Mouse (Mus musculus): Measurements from ENCODE around the gene Etv6. TPM values are rescaled to one million over a fixed set of nuclear protein-coding genes. Genes with fewer than 3 reads are reported as not detected.

Etv6 gene
- polyA plus RNA-seq, 1 experiment, result 25.8 TPM

GRCm38 (mm10) chr6:134095582-134095981 is 60.1 kb downstream of the Etv6 start:
- Histone ChIP-seq H3K27ac (ENCODE audit: insufficient read depth, low read length) (no peak overlapping the region), H3K4me1 (ENCODE audit: control insufficient read depth, insufficient read depth, low read length) (peaks cover 26% of the 10 kb centered on the region), H3K4me3 (ENCODE audit: insufficient read depth, low read length) (no peak overlapping the region)
- TF ChIP-seq CTCF (IDR thresholded peaks at IDR 0.05; ENCODE audit: borderline replicate concordance, insufficient read depth, low read length) (no peak), POLR2A (IDR thresholded peaks at IDR 0.05; ENCODE audit: low read depth, low read length) (no peak)

- TF ChIP-seq POLR2A (IDR thresholded peaks at IDR 0.05; ENCODE audit: low read depth, low read length) (no peak), CTCF (IDR thresholded peaks at IDR 0.05; ENCODE audit: borderline replicate concordance, insufficient read depth, low read length) (no peak)
- Histone ChIP-seq H3K4me1 (ENCODE audit: control insufficient read depth, insufficient read depth, low read length) (peaks cover 17% of the 10 kb centered on the region), H3K27ac (ENCODE audit: insufficient read depth, low read length) (no peak overlapping the region), H3K4me3 (ENCODE audit: insufficient read depth, low read length) (no peak overlapping the region)
These were observed 64.7 kb downstream of the Etv6 start for GRCm38 (mm10) chr6:134099976-134100743.

- no peak overlapping the region for H3K4me3 ChIP-seq (ENCODE audit: insufficient read depth, low read length)
- TF ChIP-seq POLR2A (IDR thresholded peaks at IDR 0.05; ENCODE audit: low read depth, low read length) (no peak), CTCF (IDR thresholded peaks at IDR 0.05; ENCODE audit: borderline replicate concordance, insufficient read depth, low read length) (no peak)
- H3K4me1 ChIP-seq (ENCODE audit: control insufficient read depth, insufficient read depth, low read length), result peaks cover 8% of the 10 kb centered on the region
- no peak overlapping the region for H3K27ac ChIP-seq (ENCODE audit: insufficient read depth, low read length)
These were observed 66.9 kb downstream of the Etv6 start for GRCm38 (mm10) chr6:134102396-134102795.

- no peak for TF ChIP-seq POLR2A (IDR thresholded peaks at IDR 0.05; ENCODE audit: low read depth, low read length)
- no peak for TF ChIP-seq CTCF (IDR thresholded peaks at IDR 0.05; ENCODE audit: borderline replicate concordance, insufficient read depth, low read length)
- Histone ChIP-seq H3K4me1 (ENCODE audit: control insufficient read depth, insufficient read depth, low read length) (peaks cover 8% of the 10 kb centered on the region; the same call in 1 of the 2 replicates), H3K27ac (ENCODE audit: insufficient read depth, low read length) (no peak overlapping the region), H3K4me3 (ENCODE audit: insufficient read depth, low read length) (no peak overlapping the region)
These were observed 68.0 kb downstream of the Etv6 start for GRCm38 (mm10) chr6:134103519-134103918.

- peaks cover 4% of the 10 kb centered on the region; the same call in 1 of the 2 replicates for H3K4me1 ChIP-seq (ENCODE audit: control insufficient read depth, insufficient read depth, low read length)
- no peak for TF ChIP-seq POLR2A (IDR thresholded peaks at IDR 0.05; ENCODE audit: low read depth, low read length)
- TF ChIP-seq CTCF (IDR thresholded peaks at IDR 0.05; ENCODE audit: borderline replicate concordance, insufficient read depth, low read length), result no peak
- H3K4me3 ChIP-seq (ENCODE audit: insufficient read depth, low read length), result no peak overlapping the region
- no peak overlapping the region for H3K27ac ChIP-seq (ENCODE audit: insufficient read depth, low read length)
These were observed 70.2 kb downstream of the Etv6 start for GRCm38 (mm10) chr6:134105514-134106201.

- H3K4me1 ChIP-seq (ENCODE audit: control insufficient read depth, insufficient read depth, low read length), result peaks cover 4% of the 10 kb centered on the region; the same call in 1 of the 2 replicates
- no peak overlapping the region for H3K4me3 ChIP-seq (ENCODE audit: insufficient read depth, low read length)
- TF ChIP-seq CTCF (IDR thresholded peaks at IDR 0.05; ENCODE audit: borderline replicate concordance, insufficient read depth, low read length), result no peak
- TF ChIP-seq POLR2A (IDR thresholded peaks at IDR 0.05; ENCODE audit: low read depth, low read length), result no peak
- H3K27ac ChIP-seq (ENCODE audit: insufficient read depth, low read length), result no peak overlapping the region
These were observed 72.2 kb downstream of the Etv6 start for GRCm38 (mm10) chr6:134107696-134108095.

- TF ChIP-seq POLR2A (IDR thresholded peaks at IDR 0.05; ENCODE audit: low read depth, low read length) (no peak), CTCF (IDR thresholded peaks at IDR 0.05; ENCODE audit: borderline replicate concordance, insufficient read depth, low read length) (no peak)
These were observed 74.2 kb downstream of the Etv6 start for GRCm38 (mm10) chr6:134109675-134110074.

GRCm38 (mm10) chr6:134110206-134110605 is 74.7 kb downstream of the Etv6 start:
- no peak overlapping the region for H3K4me3 ChIP-seq (ENCODE audit: insufficient read depth, low read length)
- peaks cover under 1% of the 10 kb centered on the region; the same call in 1 of the 2 replicates for H3K4me1 ChIP-seq (ENCODE audit: control insufficient read depth, insufficient read depth, low read length)
- TF ChIP-seq POLR2A (IDR thresholded peaks at IDR 0.05; ENCODE audit: low read depth, low read length) (no peak), CTCF (IDR thresholded peaks at IDR 0.05; ENCODE audit: borderline replicate concordance, insufficient read depth, low read length) (no peak)
- H3K27ac ChIP-seq (ENCODE audit: insufficient read depth, low read length), result no peak overlapping the region

More at GRCm38 (mm10) chr6:134109675-134110074, 74.2 kb downstream of the Etv6 start:
- peaks cover 4% of the 10 kb centered on the region; the same call in 1 of the 2 replicates for H3K4me1 ChIP-seq (ENCODE audit: control insufficient read depth, insufficient read depth, low read length)
- no peak overlapping the region for H3K27ac ChIP-seq (ENCODE audit: insufficient read depth, low read length)
- no peak overlapping the region for H3K4me3 ChIP-seq (ENCODE audit: insufficient read depth, low read length)

- TF ChIP-seq CTCF (IDR thresholded peaks at IDR 0.05; ENCODE audit: borderline replicate concordance, insufficient read depth, low read length), result no peak
- TF ChIP-seq POLR2A (IDR thresholded peaks at IDR 0.05; ENCODE audit: low read depth, low read length), result no peak
- H3K4me3 ChIP-seq (ENCODE audit: insufficient read depth, low read length), result no peak overlapping the region
- H3K4me1 ChIP-seq (ENCODE audit: control insufficient read depth, insufficient read depth, low read length), result no peaks in the 10 kb centered on the region
- H3K27ac ChIP-seq (ENCODE audit: insufficient read depth, low read length), result no peak overlapping the region
These were observed 76.1 kb downstream of the Etv6 start for GRCm38 (mm10) chr6:134111599-134111998.

GRCm38 (mm10) chr6:134112753-134113152 is 77.3 kb downstream of the Etv6 start:
- TF ChIP-seq CTCF (IDR thresholded peaks at IDR 0.05; ENCODE audit: borderline replicate concordance, insufficient read depth, low read length), result no peak
- TF ChIP-seq POLR2A (IDR thresholded peaks at IDR 0.05; ENCODE audit: low read depth, low read length), result no peak
- no peak overlapping the region for H3K27ac ChIP-seq (ENCODE audit: insufficient read depth, low read length)
- no peaks in the 10 kb centered on the region for H3K4me1 ChIP-seq (ENCODE audit: control insufficient read depth, insufficient read depth, low read length)
- no peak overlapping the region for H3K4me3 ChIP-seq (ENCODE audit: insufficient read depth, low read length)
